Mouse (Mus musculus) left cerebral cortex, postnatal 14 days (tissue): ENCODE measurements around the gene Ttc8. TPM values are rescaled to one million over a fixed set of nuclear protein-coding genes. Genes with fewer than 3 reads are reported as not detected.
"Not testable (repeated sequence)": the region's sequence is repeated elsewhere in the genome, so short reads cannot be mapped to it uniquely, and the experiment has no call there.

Source experiments
- DNase-seq, 2 experiments: peaks; one replicate each; pipeline ENCODE4 v3.0.0; 2021 to 2022; ENCODE audit warnings: low spot score in 2 of 2, mixed read lengths in 1 of 2
- intact Hi-C: fragments of 180-260 bp; cut with DNase I; formaldehyde crosslinking; loops from one replicate; pipeline ENCODE4 v1.15.1; 2025
- long read RNA-seq, 2 experiments: library from polyadenylated mRNA; stranded (forward); transcript quantifications; one replicate each; pipeline ENCODE4 v2.0.0; 2021
- total RNA-seq, 2 experiments: library from RNA; stranded (reverse); gene quantifications; 2 replicates each; pipeline ENCODE4 v1.2.3; 2021

Ttc8 gene
- total RNA-seq, result 10 to 100 TPM; 35.5 to 36.2 TPM
- long read RNA-seq, experiment 1, transcript Ttc8-202 (14 exons, 2,272 nt), result major isoform, 19 of 23 reads
- long read RNA-seq, experiment 1, partial matches to known transcripts, result 1 of 23 reads
- long read RNA-seq, experiment 1, other reads (novel, unspliced or antisense), result 3 of 23 reads
- long read RNA-seq, experiment 2, transcript Ttc8-202 (14 exons, 2,272 nt), result major isoform, 17 of 25 reads
- long read RNA-seq, experiment 2, partial matches to known transcripts, result 3 of 25 reads
- long read RNA-seq, experiment 2, other reads (novel, unspliced or antisense), result 5 of 25 reads

DNA sequence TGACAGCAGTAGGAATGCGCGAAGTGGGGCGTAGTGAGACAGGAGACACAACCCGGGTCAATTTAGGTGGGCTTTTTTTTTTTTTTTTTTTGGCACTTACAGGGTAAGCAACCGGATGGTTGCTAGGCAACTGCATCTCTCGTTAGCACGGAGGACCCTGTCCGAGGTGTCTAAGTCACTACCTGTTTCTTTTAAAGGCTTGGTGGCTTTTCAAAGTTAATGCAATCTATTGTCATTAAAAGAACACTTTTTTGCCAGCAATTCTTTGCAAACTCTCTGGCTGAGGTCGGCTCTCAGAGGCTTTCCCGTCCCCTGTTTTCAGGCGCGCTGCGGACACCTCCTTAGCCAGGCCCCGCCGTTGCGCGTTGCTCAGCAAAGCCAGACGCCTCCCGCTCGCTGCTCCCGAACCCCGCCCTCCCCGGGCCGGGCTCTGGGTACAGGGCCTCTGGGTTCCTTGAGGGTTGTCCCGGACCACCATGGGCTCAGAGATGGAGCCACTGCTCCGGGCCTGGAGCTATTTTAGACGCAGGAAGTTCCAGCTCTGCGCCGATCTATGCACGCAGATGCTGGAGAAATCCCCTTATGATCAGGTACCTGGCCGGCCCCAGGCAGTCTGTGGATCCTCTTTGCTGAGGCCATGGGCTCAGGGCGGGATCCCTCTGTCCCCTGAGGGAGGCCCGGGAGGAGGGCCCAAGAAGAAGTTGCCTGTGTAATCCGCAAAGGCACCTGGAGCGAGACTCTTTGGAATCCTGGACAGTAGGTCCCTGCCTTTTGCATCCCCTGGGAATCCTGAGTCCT, at the start of gene Ttc8:
Ttc8 (plus strand) TSS at position 381 of the 798 bp plus-strand sequence.
- intact Hi-C loops, result no loop called here
- peak; percentile 84 to 89 for DNase-seq

- DNase-seq, result no peak
- intact Hi-C loops, result no loop called here
Measured at GRCm38 (mm10) chr12:98872836-98873235, 47.5 kb upstream of the Ttc8 start.

- DNase-seq, result no peak
- intact Hi-C loops, result no loop called here
Measured at GRCm38 (mm10) chr12:98875216-98875615, 45.2 kb upstream of the Ttc8 start.

- intact Hi-C loops, result no loop called here
- no peak for DNase-seq
Measured at GRCm38 (mm10) chr12:98878693-98879092, 41.7 kb upstream of the Ttc8 start.

GRCm38 (mm10) chr12:98881796-98882195, 38.6 kb upstream of the Ttc8 start:
- no peak for DNase-seq
- intact Hi-C loops, result no loop called here

GRCm38 (mm10) chr12:98884515-98884914, 35.9 kb upstream of the Ttc8 start:
- intact Hi-C loops, result no loop called here
- no peak for DNase-seq

DNA sequence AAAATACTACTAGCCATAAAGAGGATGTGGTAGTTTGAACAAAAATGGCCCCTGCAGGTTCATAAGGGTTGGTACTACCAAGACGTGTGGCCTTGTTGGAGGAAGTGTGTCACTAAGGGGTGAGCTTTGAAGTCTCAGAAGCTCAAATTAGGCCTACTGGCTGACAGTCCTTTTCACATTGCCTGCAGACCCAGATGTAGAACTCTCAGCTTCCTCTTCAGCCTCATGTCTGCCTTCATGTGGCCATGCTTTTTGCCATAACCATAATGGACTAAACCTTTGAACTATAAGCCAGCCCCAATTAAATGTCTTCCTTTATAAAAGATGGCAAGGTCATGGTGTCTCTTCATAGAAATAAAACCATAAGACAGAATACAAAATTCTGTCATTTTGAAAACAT, 23.6 kb upstream of the Ttc8 start:
- intact Hi-C loops, result no loop called here
- no peak for DNase-seq

DNA sequence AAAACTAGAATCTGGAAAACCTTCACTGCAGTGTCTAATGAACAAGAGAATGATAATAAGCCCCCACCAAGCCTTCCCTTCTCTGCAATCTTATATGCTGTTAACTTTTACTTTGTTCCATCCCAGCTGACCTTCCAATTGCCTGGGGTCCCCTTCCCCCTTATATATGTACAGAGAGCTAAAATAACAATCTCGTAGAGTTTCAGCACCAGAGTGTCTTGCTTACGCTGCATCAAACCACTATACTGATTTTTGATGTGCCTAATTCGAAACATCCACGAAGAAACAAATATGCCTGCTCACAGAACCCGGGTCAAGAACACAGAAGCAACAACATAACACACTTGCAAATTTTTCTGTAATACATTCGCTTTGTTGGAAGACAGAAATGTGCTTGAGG, 20.7 kb upstream of the Ttc8 start:
- no peak for DNase-seq
- intact Hi-C loops, result no loop called here

DNA sequence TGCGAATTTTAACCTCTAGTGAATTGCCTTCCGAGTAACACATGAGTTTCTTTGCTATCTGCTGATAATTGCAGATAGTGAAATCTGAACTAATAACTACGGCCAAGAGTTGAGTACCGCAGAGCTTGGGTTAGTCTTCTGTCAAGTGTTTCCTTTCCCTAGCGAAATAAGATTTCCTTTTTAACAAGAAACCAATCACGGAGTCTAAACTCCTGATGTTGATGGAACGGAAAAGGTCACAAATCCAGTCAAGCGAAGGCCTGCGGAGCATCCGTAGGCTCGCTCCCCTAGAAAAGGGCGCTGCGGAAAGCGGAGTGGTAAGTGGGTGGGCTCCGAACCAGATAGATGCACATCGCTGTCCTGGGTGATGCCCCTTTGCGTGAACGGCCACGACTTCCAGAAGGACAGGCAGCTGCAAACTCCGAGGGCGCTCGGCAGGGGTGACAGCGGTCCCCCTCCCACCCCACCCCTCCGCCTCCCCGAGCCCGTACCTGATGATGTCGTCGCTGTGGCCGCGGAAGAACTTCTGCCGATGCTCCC, 20.0 kb upstream of the Ttc8 start:
- intact Hi-C loops, result no loop called here
- DNase-seq, result peak in 1 of 2 experiments; percentile 9

- intact Hi-C loops, result no loop called here
- peak; percentile 73 to 78 for DNase-seq
Measured at GRCm38 (mm10) chr12:98900881-98901801, 19.2 kb upstream of the Ttc8 start, which contains the start of gene Eml5. Gene Eml5 (minus strand): TSS chr12:98901484.

- intact Hi-C loops, result no loop called here
- no peak for DNase-seq
Measured at GRCm38 (mm10) chr12:98905466-98905865, 14.9 kb upstream of the Ttc8 start.

- intact Hi-C loops, result no loop called here
- DNase-seq, result no peak
Measured at GRCm38 (mm10) chr12:98910096-98910495, 10.3 kb upstream of the Ttc8 start.

DNA sequence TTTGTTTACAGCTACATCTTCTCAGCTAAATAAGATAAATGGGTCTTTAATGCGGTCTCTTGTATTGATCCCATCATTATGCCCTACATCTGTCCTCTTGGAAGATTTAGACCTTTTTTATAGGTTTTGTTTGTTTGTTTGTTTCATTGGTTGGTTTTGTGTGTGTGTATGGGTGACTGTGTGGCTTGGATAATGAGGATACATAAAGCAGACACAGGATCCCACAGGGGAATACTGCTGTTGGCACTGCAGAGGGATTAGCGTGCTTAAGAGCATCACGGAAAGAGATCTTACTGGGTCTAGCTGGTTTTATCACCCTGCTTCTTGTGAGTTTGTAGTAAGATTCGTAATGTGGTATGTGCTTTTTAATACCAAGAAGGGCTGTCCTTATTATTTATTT, 10.8 kb downstream of the Ttc8 start:
- intact Hi-C loops, result no loop called here
- no peak for DNase-seq

DNA sequence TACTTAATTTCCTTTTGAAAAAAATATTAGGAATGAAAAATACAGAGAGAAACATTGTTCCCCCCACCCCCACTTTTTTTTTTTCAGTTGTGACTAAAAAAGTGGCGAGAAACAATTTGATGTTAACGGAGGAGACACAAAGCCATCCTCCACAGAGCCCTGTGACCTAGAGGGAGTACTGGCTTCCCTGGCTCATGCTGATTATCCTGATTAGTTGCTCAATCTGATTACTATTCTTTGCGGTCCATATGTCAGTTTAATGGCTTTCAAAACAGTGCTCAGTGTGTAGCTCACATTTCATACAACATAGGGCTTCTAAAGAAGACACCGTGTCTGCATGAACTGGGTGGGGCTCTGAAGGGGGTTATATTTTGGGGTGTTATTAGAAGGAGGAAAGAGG, 12.1 kb downstream of the Ttc8 start:
- no peak for DNase-seq
- intact Hi-C loops, result no loop called here

DNA sequence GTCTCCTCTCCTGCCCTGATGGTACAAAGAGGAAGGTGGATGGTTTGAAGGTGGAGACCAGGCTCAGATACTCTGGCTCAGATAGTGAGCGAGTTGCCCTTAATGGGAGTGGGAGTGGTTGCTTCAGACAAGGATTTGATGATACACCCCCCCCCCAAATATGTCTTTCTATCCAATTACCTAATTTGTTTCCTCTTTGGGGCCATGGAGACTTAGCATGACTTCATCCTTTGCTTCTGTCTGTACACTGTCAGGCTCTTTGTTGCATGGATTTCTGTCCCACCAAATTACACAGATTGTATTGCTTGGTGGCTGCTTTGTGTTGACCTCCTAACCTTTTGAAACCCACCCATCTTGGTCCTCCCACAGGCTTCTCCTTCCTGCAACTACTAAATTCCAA, 12.5 kb downstream of the Ttc8 start:
- intact Hi-C loops, result no loop called here
- no peak for DNase-seq

DNA sequence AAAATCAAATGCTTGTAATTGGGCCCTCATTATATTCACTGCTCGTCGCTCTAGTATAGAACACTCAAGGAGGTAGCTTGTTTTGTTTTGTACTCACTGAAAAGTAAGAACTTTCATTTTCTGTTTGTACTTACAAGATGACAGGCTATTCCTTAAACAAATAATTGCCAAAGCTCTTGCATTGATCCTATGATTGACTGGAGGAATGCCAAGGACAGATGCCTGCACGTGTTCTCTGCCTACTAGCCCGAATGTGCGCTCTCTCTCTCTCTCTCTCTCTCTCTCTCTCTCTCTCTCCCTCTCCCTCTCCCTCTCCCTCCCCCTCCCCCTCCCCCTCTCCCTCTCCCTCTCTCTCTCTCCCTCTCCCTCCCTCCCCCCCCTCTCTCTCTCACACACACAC, 30.9 kb downstream of the Ttc8 start:
- intact Hi-C loops, DNase-seq: not testable (repeated sequence)

DNA sequence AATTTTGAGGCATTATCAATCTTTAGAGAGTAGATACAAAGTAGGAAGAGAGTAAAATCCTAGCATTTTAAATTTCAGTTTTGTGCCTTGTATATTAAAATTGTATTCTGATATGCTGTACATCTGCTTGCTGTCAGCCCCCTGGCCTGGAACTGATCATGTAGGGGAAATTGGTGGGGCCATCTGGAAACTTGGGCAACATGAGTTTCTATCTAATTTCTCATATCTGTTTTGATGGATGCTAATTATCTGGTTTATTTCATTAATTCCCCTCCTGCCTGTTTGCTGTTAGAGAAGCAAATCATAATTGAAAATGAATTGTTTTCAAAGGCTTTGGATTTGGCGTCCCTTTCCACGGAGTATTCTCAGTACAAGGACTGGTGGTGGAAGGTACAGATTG, 36.6 kb downstream of the Ttc8 start:
- intact Hi-C loops, result no loop called here
- no peak for DNase-seq

DNA sequence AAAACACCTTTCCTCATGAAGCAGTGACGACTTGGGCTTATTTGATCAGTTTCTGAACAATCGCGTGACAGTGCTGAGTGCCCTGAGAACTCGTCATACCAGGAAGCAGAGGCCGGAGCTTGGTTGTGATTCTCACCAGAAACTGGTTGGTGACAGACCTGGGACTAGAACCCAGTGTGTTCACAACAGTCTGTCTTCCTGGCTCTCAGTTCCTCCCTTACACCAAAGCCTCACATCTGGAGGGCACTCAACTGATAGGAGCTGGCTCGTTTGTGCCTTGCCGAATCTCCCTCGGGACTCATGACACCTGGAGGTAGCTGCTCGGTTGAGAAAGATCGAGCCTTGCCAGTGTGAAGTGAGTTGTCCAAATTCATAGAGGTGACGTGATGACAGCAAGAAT, 37.1 kb downstream of the Ttc8 start:
- intact Hi-C loops, result no loop called here
- no peak for DNase-seq

DNA sequence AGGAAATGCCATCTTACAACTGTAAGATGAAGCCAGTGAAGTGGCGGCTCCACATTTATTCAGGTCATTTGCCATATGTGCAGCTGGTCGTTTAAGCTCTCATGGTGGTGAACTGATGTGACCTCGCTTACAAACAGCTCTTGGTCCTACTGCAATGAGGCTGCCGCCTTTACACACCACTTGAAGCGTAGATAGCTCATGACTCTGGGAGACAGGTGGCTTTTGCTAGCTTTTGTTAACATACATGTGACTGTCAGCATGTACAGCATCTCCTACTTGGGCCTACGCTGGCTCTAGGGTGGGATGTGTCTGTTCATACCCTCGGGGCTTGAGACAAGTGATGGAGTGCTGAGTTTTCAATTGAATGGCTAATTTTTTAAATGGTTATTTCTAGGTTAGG, 40.6 kb downstream of the Ttc8 start:
- peak in 1 of 2 experiments; percentile 6 for DNase-seq
- intact Hi-C loops, result no loop called here

DNA sequence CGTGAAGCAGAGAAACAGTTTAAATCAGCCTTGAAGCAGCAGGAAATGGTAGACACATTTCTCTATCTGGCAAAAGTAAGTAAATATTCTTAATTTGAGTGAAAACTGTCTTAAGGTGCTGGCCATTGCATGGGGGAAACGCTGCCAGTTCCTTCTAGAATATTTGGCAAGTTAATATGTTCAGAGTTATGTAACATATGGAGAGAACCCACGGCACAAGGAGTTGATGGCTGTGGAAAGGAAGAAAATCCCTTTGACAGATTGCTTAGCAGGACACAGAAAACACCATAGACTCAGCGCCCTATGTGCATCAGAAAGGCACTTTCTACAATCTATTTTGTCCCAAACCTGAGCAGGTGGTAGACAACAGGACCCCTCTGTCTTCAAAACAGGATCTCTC, 41.0 kb downstream of the Ttc8 start:
- intact Hi-C loops, result no loop called here
- peak; percentile 28 to 32 for DNase-seq
